Mouse (Mus musculus) intestine, embryonic 14.5 days (tissue): ENCODE measurements around the gene Pbld2. TPM values are rescaled to one million over a fixed set of nuclear protein-coding genes. Genes with fewer than 3 reads are reported as not detected.

ENCODE experiments used
- ATAC-seq: fragments of 200-750 bp; cut with Nextera tagmentation; replicated peaks from 2 replicates; pipeline ENCODE4 v1.8.0; 2017; ENCODE audit warnings: low read depth, moderate number of reproducible peaks, moderate TSS enrichment, moderate library complexity; ENCODE audit not compliant: low FRiP score, low TSS enrichment
- DNase-seq: peaks from one replicate; pipeline ENCODE4 v3.0.0-alpha.2; 2018; ENCODE audit warnings: low spot score
- H3K27ac ChIP-seq: fragments of 300-500 bp; sonication (generic); 2 replicates; pipeline ENCODE4 v1.5.1; 2014; ENCODE audit warnings: low read depth, mild to moderate bottlenecking, control low read depth
- H3K27me3 ChIP-seq: fragments of 300-500 bp; sonication (generic); replicated peaks from 2 replicates; pipeline ENCODE4 v1.6.1; 2014; ENCODE audit warnings: low read length, control low read depth; ENCODE audit not compliant: control insufficient read depth, insufficient read depth
- H3K36me3 ChIP-seq: fragments of 300-500 bp; sonication (generic); 2 replicates; pipeline ENCODE4 v1.6.1; 2014; ENCODE audit warnings: low read length, control low read depth; ENCODE audit not compliant: control insufficient read depth, insufficient read depth
- H3K4me1 ChIP-seq: fragments of 300-500 bp; sonication (generic); replicated peaks from 2 replicates; pipeline ENCODE4 v1.6.1; 2014; ENCODE audit warnings: low read length, control low read depth, mixed read lengths; ENCODE audit not compliant: control insufficient read depth, insufficient read depth
- H3K4me2 ChIP-seq: fragments of 300-500 bp; sonication (generic); 2 replicates; pipeline ENCODE4 v1.6.1; 2014; ENCODE audit warnings: low read length
- H3K4me3 ChIP-seq: fragments of 300-500 bp; sonication (generic); 2 replicates; pipeline ENCODE4 v1.5.1; 2014; ENCODE audit warnings: low read depth, low read length, control low read depth, mixed read lengths
- H3K9ac ChIP-seq: fragments of 300-500 bp; sonication (generic); 2 replicates; pipeline ENCODE4 v1.6.1; 2014; ENCODE audit warnings: mild to moderate bottlenecking, low read length
- H3K9me3 ChIP-seq: fragments of 300-500 bp; sonication (generic); 2 replicates; pipeline ENCODE4 v1.6.1; 2016; ENCODE audit warnings: low read length, control low read depth; ENCODE audit not compliant: control insufficient read depth
- WGBS: fragments of 180-500 bp; shearing (Covaris S2); extraction: QIAGEN DNeasy Blood & Tissue Kit; methylation state at CpG from one replicate; pipeline ENCODE4 v1.1.7; 2014; 5-methylcytosine and 5-hydroxymethylcytosine counted together
- polyA plus RNA-seq: library from polyadenylated mRNA; unstranded; fragments of >200 nt; fragmentation: Nextera tagmentation; extraction: Ambion mirVana; gene quantifications from 2 replicates; pipeline ENCODE4 v1.2.1, GENCODE M21; 2014

Gene Pbld2
- polyA plus RNA-seq, 1 experiment from 2014 or later: 2.5 TPM

- peak; percentile 55 for DNase-seq
- ATAC-seq: no peak
- Histone ChIP-seq H3K27ac (no peak overlapping the region), H3K36me3 (no peaks in the 10 kb centered on the region), H3K4me2 (peak overlapping the region; percentile 51), H3K4me3 (peak overlapping the region; percentile 30), H3K27me3 (no peaks in the 10 kb centered on the region), H3K9me3 (no peaks in the 10 kb centered on the region), H3K9ac (peak overlapping the region; percentile 32; the same call in 1 of the 2 replicates), H3K4me1 (no peaks in the 10 kb centered on the region)
- WGBS: 7% methylated on average over 26 of the region's 26 CpGs
Measured at GRCm38 (mm10) chr10:63089758-63090571, 65.8 kb downstream of the Pbld2 start.

GRCm38 (mm10) chr10:63091915-63092314 lies 67.8 kb downstream of the Pbld2 start:
- DNase-seq (no peak), ATAC-seq (no peak)
- Histone ChIP-seq H3K4me1 (no peaks in the 10 kb centered on the region), H3K4me3 (no peak overlapping the region), H3K9me3 (no peaks in the 10 kb centered on the region), H3K27ac (no peak overlapping the region), H3K4me2 (no peak overlapping the region), H3K36me3 (no peaks in the 10 kb centered on the region), H3K27me3 (no peaks in the 10 kb centered on the region), H3K9ac (no peak overlapping the region)
- WGBS: 58% methylated on average over 7 of the region's 7 CpGs

GRCm38 (mm10) chr10:63092616-63093550 lies 68.8 kb downstream of the Pbld2 start:
- Histone ChIP-seq H3K27ac (no peak overlapping the region), H3K4me2 (no peak overlapping the region), H3K36me3 (no peaks in the 10 kb centered on the region), H3K4me3 (no peak overlapping the region), H3K9ac (no peak overlapping the region), H3K4me1 (no peaks in the 10 kb centered on the region), H3K27me3 (peaks cover 5% of the 10 kb centered on the region; the same call in 1 of the 2 replicates), H3K9me3 (no peaks in the 10 kb centered on the region)
- WGBS: 74% methylated on average over 10 of the region's 10 CpGs
- DNase-seq (no peak), ATAC-seq (no peak)

- ATAC-seq: no peak
- H3K4me2 ChIP-seq: no peak overlapping the region
- peaks cover 4% of the 10 kb centered on the region; the same call in 1 of the 2 replicates for H3K4me1 ChIP-seq
- H3K27ac ChIP-seq: no peak overlapping the region
- no peaks in the 10 kb centered on the region for H3K9me3 ChIP-seq
- no peak overlapping the region for H3K4me3 ChIP-seq
- H3K9ac ChIP-seq: no peak overlapping the region
- peaks cover 38% of the 10 kb centered on the region for H3K27me3 ChIP-seq
- DNase-seq: no peak
- 62% methylated on average over 2 of the region's 2 CpGs for WGBS
- no peaks in the 10 kb centered on the region for H3K36me3 ChIP-seq
Measured at GRCm38 (mm10) chr10:63096757-63097156, 72.6 kb downstream of the Pbld2 start.

- 63% methylated on average over 12 of the region's 12 CpGs for WGBS
- no peak for DNase-seq
- no peak overlapping the region for H3K27ac ChIP-seq
Measured at GRCm38 (mm10) chr10:63098191-63098590, 74.1 kb downstream of the Pbld2 start.

GRCm38 (mm10) chr10:63099521-63099920 lies 75.4 kb downstream of the Pbld2 start, which contains the start of gene Atoh7:
TSS of gene Atoh7 (plus strand) at chr10:63099651.
- ATAC-seq: no peak

More at GRCm38 (mm10) chr10:63098191-63098590, 74.1 kb downstream of the Pbld2 start:
- Histone ChIP-seq H3K4me2 (no peak overlapping the region), H3K36me3 (no peaks in the 10 kb centered on the region), H3K9me3 (no peaks in the 10 kb centered on the region), H3K9ac (no peak overlapping the region), H3K4me3 (no peak overlapping the region), H3K27me3 (peaks cover 41% of the 10 kb centered on the region), H3K4me1 (peaks cover 4% of the 10 kb centered on the region; the same call in 1 of the 2 replicates)
- ATAC-seq: no peak

GRCm38 (mm10) chr10:63099941-63100562 lies 75.9 kb downstream of the Pbld2 start:
- WGBS: 0% methylated on average over 62 of the region's 62 CpGs
- DNase-seq: peak; percentile 82

More at GRCm38 (mm10) chr10:63099521-63099920, 75.4 kb downstream of the Pbld2 start, which contains the start of gene Atoh7:
- H3K4me2 ChIP-seq: peak within 1 kb of the TSS; percentile 91
- no peaks in the 10 kb centered on the region for H3K36me3 ChIP-seq
- peak within 1 kb of the TSS; percentile 55 for H3K4me3 ChIP-seq
- peak within 1 kb of the TSS; percentile 47 for H3K9ac ChIP-seq
- no peak within 1 kb of the TSS for H3K27ac ChIP-seq
- peaks cover 41% of the 10 kb centered on the region for H3K27me3 ChIP-seq
- H3K9me3 ChIP-seq: 0 out of 2 replicates have a peak, but pooled peaks cover 3% of the 10 kb centered on the region
- no peak for DNase-seq
- peaks cover 4% of the 10 kb centered on the region; the same call in 1 of the 2 replicates for H3K4me1 ChIP-seq
- WGBS: 3% methylated on average over 16 of the region's 16 CpGs

GRCm38 (mm10) chr10:63100657-63101056 lies 76.5 kb downstream of the Pbld2 start:
- DNase-seq: no peak
- no peaks in the 10 kb centered on the region for H3K36me3 ChIP-seq
- peaks cover 41% of the 10 kb centered on the region for H3K27me3 ChIP-seq
- 18% methylated on average over 9 of the region's 9 CpGs for WGBS
- peak overlapping the region; percentile 91 for H3K4me2 ChIP-seq
- H3K9ac ChIP-seq: peak overlapping the region; percentile 47
- no peak for ATAC-seq
- peak overlapping the region; percentile 55 for H3K4me3 ChIP-seq
- peaks cover 4% of the 10 kb centered on the region; the same call in 1 of the 2 replicates for H3K4me1 ChIP-seq
- no peak overlapping the region for H3K27ac ChIP-seq
- 0 out of 2 replicates have a peak, but pooled peaks cover 3% of the 10 kb centered on the region for H3K9me3 ChIP-seq

More at GRCm38 (mm10) chr10:63099941-63100562, 75.9 kb downstream of the Pbld2 start:
- Histone ChIP-seq H3K27me3 (peaks cover 41% of the 10 kb centered on the region), H3K9ac (peak overlapping the region; percentile 47), H3K36me3 (no peaks in the 10 kb centered on the region), H3K4me3 (peak overlapping the region; percentile 55), H3K4me2 (peak overlapping the region; percentile 91), H3K27ac (no peak overlapping the region), H3K9me3 (0 out of 2 replicates have a peak, but pooled peaks cover 3% of the 10 kb centered on the region), H3K4me1 (peaks cover 4% of the 10 kb centered on the region; the same call in 1 of the 2 replicates)
- ATAC-seq: peak; percentile 80
